Mouse (Mus musculus) retina, adult 2 months (tissue): ENCODE measurements around the gene Rergl.

Experiments used
- DNase-seq: peaks from one replicate; pipeline ENCODE4 v3.0.0-alpha.2; 2012; ENCODE audit warnings: low read depth, low spot score

Rergl gene

GRCm38 (mm10) chr6:139501876-139502275 is at the start of gene Rergl:
TSS of gene Rergl (minus strand) at chr6:139501976.
- no peak for DNase-seq

GRCm38 (mm10) chr6:139538469-139538868 is 36.7 kb upstream of the Rergl start:
- no peak for DNase-seq

- DNase-seq: no peak
Observed at GRCm38 (mm10) chr6:139525406-139525805, 23.6 kb upstream of the Rergl start.

GRCm38 (mm10) chr6:139524288-139524687 is 22.5 kb upstream of the Rergl start:
- DNase-seq: no peak

- DNase-seq: no peak
Observed at GRCm38 (mm10) chr6:139514938-139515510, 13.2 kb upstream of the Rergl start.

- DNase-seq: no peak
Observed at GRCm38 (mm10) chr6:139479730-139480129, 22.0 kb downstream of the Rergl start.

GRCm38 (mm10) chr6:139464980-139465379 is 36.8 kb downstream of the Rergl start:
- DNase-seq: no peak

- DNase-seq: no peak
Observed at GRCm38 (mm10) chr6:139464292-139464691, 37.5 kb downstream of the Rergl start.

- DNase-seq: no peak
Observed at GRCm38 (mm10) chr6:139461094-139461493, 40.7 kb downstream of the Rergl start.

- no peak for DNase-seq
Observed at GRCm38 (mm10) chr6:139460470-139460869, 41.3 kb downstream of the Rergl start.

GRCm38 (mm10) chr6:139443999-139444398 is 57.8 kb downstream of the Rergl start:
- no peak for DNase-seq
